Mouse (Mus musculus) heart, postnatal 0 days (tissue): Measurements from ENCODE around the gene Nomo1. TPM values are rescaled to one million over a fixed set of nuclear protein-coding genes. Genes with fewer than 3 reads are reported as not detected.

Experiments used
- ATAC-seq: fragments of 200-750 bp; cut with Nextera tagmentation; 2 replicates; pipeline ENCODE4 v1.8.0; 2017; ENCODE audit warnings: low read depth, moderate number of reproducible peaks, moderate library complexity; ENCODE audit not compliant: insufficient read depth
- DNase-seq: peaks from one replicate; pipeline ENCODE4 v3.0.0-alpha.2; 2016; ENCODE audit warnings: low spot score
- H3K27ac ChIP-seq: fragments of 300-500 bp; sonication (generic); 2 replicates; pipeline ENCODE4 v1.5.1; 2014; ENCODE audit warnings: low read depth, mild to moderate bottlenecking
- H3K27me3 ChIP-seq: fragments of 300-500 bp; sonication (generic); 2 replicates; pipeline ENCODE4 v1.6.1; 2014; ENCODE audit warnings: low read length, mixed read lengths; ENCODE audit not compliant: control insufficient read depth, insufficient read depth
- H3K36me3 ChIP-seq: fragments of 300-500 bp; sonication (generic); replicated peaks from 2 replicates; pipeline ENCODE4 v1.6.1; 2014; ENCODE audit warnings: low read length, mixed read lengths; ENCODE audit not compliant: control insufficient read depth, insufficient read depth
- H3K4me1 ChIP-seq: fragments of 300-500 bp; sonication (generic); 2 replicates; pipeline ENCODE4 v1.6.1; 2014; ENCODE audit warnings: antibody characterized with exemption; ENCODE audit not compliant: control insufficient read depth, insufficient read depth
- H3K4me2 ChIP-seq: fragments of 300-500 bp; sonication (generic); 2 replicates; pipeline ENCODE4 v1.6.1; 2014; ENCODE audit warnings: low read depth, mild to moderate bottlenecking, low read length, moderate library complexity
- H3K4me3 ChIP-seq: fragments of 300-500 bp; sonication (generic); 2 replicates; pipeline ENCODE4 v1.5.1; 2014; ENCODE audit warnings: low read depth, low read length
- H3K9ac ChIP-seq: fragments of 300-500 bp; sonication (generic); replicated peaks from 2 replicates; pipeline ENCODE4 v1.6.1; 2014; ENCODE audit warnings: low read depth, low read length, mixed read lengths
- H3K9me3 ChIP-seq: fragments of 300-500 bp; sonication (generic); replicated peaks from 2 replicates; pipeline ENCODE4 v1.6.1; 2016; ENCODE audit warnings: low read length; ENCODE audit not compliant: control insufficient read depth
- CTCF ChIP-seq: IDR thresholded peaks from 2 replicates; pipeline ENCODE4 v1.5.1; 2016; ENCODE audit warnings: antibody characterized with exemption, control low read depth, low read depth
- EP300 ChIP-seq: IDR thresholded peaks from 2 replicates; pipeline ENCODE4 v1.6.1; 2016; ENCODE audit warnings: antibody characterized with exemption, low read depth
- WGBS: fragments of 180-500 bp; shearing (Covaris S2); extraction: QIAGEN DNeasy Blood & Tissue Kit; methylation state at CpG from one replicate; pipeline ENCODE4 v1.1.7; 2014; 5-methylcytosine and 5-hydroxymethylcytosine counted together
- polyA plus RNA-seq: library from polyadenylated mRNA; unstranded; fragments of >200 nt; fragmentation: Nextera tagmentation; extraction: Ambion mirVana; gene quantifications from 2 replicates; pipeline ENCODE4 v1.2.1, GENCODE M21; 2015
- total RNA-seq: library from RNA; depleted of rRNA; stranded (reverse); fragments of >200 nt; gene quantifications from 2 replicates; pipeline ENCODE4 v1.2.3, GENCODE M21; 2014; ENCODE audit warnings: low replicate concordance

Gene Nomo1
- total and polyA plus RNA-seq, 2 experiments from 2014 or later: 23.6 to 42.3 TPM

GRCm38 (mm10) chr7:46111938-46112337 lies 78.4 kb downstream of the Nomo1 start:
- no peak overlapping the region for H3K9ac ChIP-seq
- ATAC-seq: peak; percentile 66

GRCm38 (mm10) chr7:46113435-46113834 lies 79.9 kb downstream of the Nomo1 start:
- Histone ChIP-seq H3K4me3 (no peak overlapping the region), H3K4me2 (no peak overlapping the region), H3K9me3 (no peaks in the 10 kb centered on the region), H3K4me1 (peaks cover 63% of the 10 kb centered on the region), H3K9ac (no peak overlapping the region), H3K27me3 (no peaks in the 10 kb centered on the region), H3K27ac (peak overlapping the region; percentile 34; the same call in 1 of the 2 replicates), H3K36me3 (no peaks in the 10 kb centered on the region)
- 54% methylated on average over 3 of the region's 3 CpGs for WGBS
- DNase-seq: no peak
- no peak for TF ChIP-seq EP300
- no peak for TF ChIP-seq CTCF
- no peak for ATAC-seq

More at GRCm38 (mm10) chr7:46111938-46112337, 78.4 kb downstream of the Nomo1 start:
- no peak overlapping the region for H3K4me3 ChIP-seq
- H3K27me3 ChIP-seq: no peaks in the 10 kb centered on the region
- H3K4me2 ChIP-seq: no peak overlapping the region
- no peaks in the 10 kb centered on the region for H3K9me3 ChIP-seq
- no peak for TF ChIP-seq CTCF
- peak; percentile 61 for DNase-seq
- peak overlapping the region; percentile 76 for H3K27ac ChIP-seq
- peaks cover 59% of the 10 kb centered on the region for H3K4me1 ChIP-seq
- 24% methylated on average over 6 of the region's 6 CpGs for WGBS
- H3K36me3 ChIP-seq: no peaks in the 10 kb centered on the region

- H3K27me3 ChIP-seq: no peaks in the 10 kb centered on the region
- TF ChIP-seq EP300 (peak; percentile 90), CTCF (no peak)
- H3K4me3 ChIP-seq: no peak overlapping the region
- 0 out of 2 replicates have a peak, but pooled peaks cover 5% of the 10 kb centered on the region for H3K36me3 ChIP-seq
- ATAC-seq (peak; percentile 75), DNase-seq (peak; percentile 65)
- H3K9ac ChIP-seq: no peak overlapping the region
- peak overlapping the region; percentile 80 for H3K27ac ChIP-seq
- peaks cover 58% of the 10 kb centered on the region for H3K4me1 ChIP-seq
- no peak overlapping the region for H3K4me2 ChIP-seq
- 19% methylated on average over 10 of the region's 10 CpGs for WGBS
- H3K9me3 ChIP-seq: no peaks in the 10 kb centered on the region
Observed at GRCm38 (mm10) chr7:46116118-46116581, 82.7 kb downstream of the Nomo1 start.

GRCm38 (mm10) chr7:46117035-46117434 lies 83.5 kb downstream of the Nomo1 start:
- H3K9ac ChIP-seq: no peak overlapping the region
- no peak overlapping the region for H3K4me2 ChIP-seq
- H3K36me3 ChIP-seq: peaks cover 13% of the 10 kb centered on the region; the same call in 1 of the 2 replicates
- WGBS: 63% methylated on average over 16 of the region's 16 CpGs
- ATAC-seq (no peak), DNase-seq (no peak)
- H3K4me1 ChIP-seq: peaks cover 51% of the 10 kb centered on the region
- H3K27me3 ChIP-seq: no peaks in the 10 kb centered on the region
- TF ChIP-seq CTCF (no peak), EP300 (no peak)
- H3K9me3 ChIP-seq: no peaks in the 10 kb centered on the region
- H3K27ac ChIP-seq: peak overlapping the region; percentile 26; the same call in 1 of the 2 replicates
- H3K4me3 ChIP-seq: no peak overlapping the region

GRCm38 (mm10) chr7:46122964-46123363 lies 89.5 kb downstream of the Nomo1 start:
- no peak overlapping the region for H3K27ac ChIP-seq
- no peak overlapping the region for H3K9ac ChIP-seq
- 70% methylated on average over 4 of the region's 4 CpGs for WGBS
- 0 out of 2 replicates have a peak, but pooled peaks cover 4% of the 10 kb centered on the region for H3K9me3 ChIP-seq
- H3K4me1 ChIP-seq: peaks cover 13% of the 10 kb centered on the region
- H3K27me3 ChIP-seq: no peaks in the 10 kb centered on the region
- DNase-seq (no peak), ATAC-seq (no peak)
- H3K4me2 ChIP-seq: no peak overlapping the region
- no peak overlapping the region for H3K4me3 ChIP-seq
- peaks cover 20% of the 10 kb centered on the region for H3K36me3 ChIP-seq
- TF ChIP-seq EP300: no peak
- no peak for TF ChIP-seq CTCF

- H3K9me3 ChIP-seq: 0 out of 2 replicates have a peak, but pooled peaks cover 4% of the 10 kb centered on the region
- ATAC-seq (no peak), DNase-seq (no peak)
- H3K36me3 ChIP-seq: peaks cover 15% of the 10 kb centered on the region
- H3K9ac ChIP-seq: no peak overlapping the region; the same call in 1 of the 2 replicates
- 0 out of 2 replicates have a peak overlapping the region, but pooled peaks have one; percentile 55 for H3K27ac ChIP-seq
- WGBS: 64% methylated on average over 6 of the region's 6 CpGs
- H3K4me1 ChIP-seq: peaks cover 13% of the 10 kb centered on the region
- H3K4me3 ChIP-seq: no peak overlapping the region
- TF ChIP-seq EP300 (no peak), CTCF (no peak)
- H3K27me3 ChIP-seq: no peaks in the 10 kb centered on the region
- H3K4me2 ChIP-seq: no peak overlapping the region
Observed at GRCm38 (mm10) chr7:46124460-46124859, 91.0 kb downstream of the Nomo1 start.
